Comparison of ENCODE assay signal across 9 mouse cellular contexts in the genomic region with DNA sequence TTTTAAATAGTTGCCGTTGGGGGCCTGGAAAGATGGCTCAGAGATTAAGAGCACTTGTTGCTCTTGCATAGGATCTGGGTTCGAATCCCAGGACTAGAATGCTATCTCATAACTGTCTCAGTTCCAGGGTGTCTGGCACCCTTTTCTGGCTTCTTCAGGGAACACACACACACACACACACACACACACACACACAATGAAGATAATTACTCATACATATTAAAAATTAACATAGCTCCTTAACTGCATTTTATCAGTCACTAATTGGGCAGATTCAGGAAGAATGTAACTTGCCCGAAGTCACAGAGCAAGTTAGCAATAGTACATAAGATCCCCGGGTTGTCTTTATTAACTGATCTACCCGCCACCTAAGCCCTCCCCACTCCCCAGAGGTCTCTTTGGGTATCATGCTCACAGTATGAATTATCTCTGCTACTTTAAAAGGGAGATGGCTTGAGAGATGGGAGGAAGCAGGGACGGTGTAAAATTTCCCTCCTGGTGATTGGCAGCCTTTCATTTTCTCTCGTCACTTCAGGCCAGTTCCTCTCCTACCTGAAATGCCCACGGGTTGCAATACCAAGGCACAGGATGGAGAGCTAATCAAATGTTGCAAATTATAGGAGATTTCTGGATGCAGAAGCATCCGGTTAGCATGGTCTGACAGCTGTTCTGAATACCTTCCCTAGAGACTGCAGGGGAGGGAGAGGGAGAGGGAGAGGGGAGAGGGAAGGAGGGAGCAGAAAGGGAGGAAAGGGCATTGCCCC.
A peak's percentile ranks its signal among the peaks of the same experiment; 100 is the strongest.
DNase-seq lines count a peak whose midpoint lies in the region; ATAC-seq and TF ChIP-seq lines count a peak whose summit lies in the region.
"Had no signal": no experiment of that assay in that cellular context is flagged by ENCODE, and none has a peak within 500 bp of the region (broad histone marks: within the 10 kb centered on the region; RNA-seq: fewer than 3 reads in every experiment).

No protein-coding gene starts in this region.

- DNase-seq in kidney, adult 2 months = peak; percentile 53
- DNase-seq in cerebellum, adult 9-10 months = peak; percentile 78
- DNase-seq in lung, postnatal 25 days (ENCODE audit: low spot score) = no peak
- DNase-seq: lung, embryonic 14.5 days had no signal

- WGBS in kidney, adult 2 months = 44% methylated on average over 9 of the region's 9 CpGs
- 41% methylated on average over 9 of the region's 9 CpGs for WGBS in kidney, embryonic 15.5 days
- WGBS in forebrain, embryonic 16.5 days = 32% methylated on average over 9 of the region's 9 CpGs
- 27% methylated on average over 9 of the region's 9 CpGs for WGBS in midbrain, embryonic 15.5 days
- 53% methylated on average over 9 of the region's 9 CpGs for WGBS in intestine, embryonic 16.5 days

- ATAC-seq in kidney, embryonic 15.5 days (replicated peaks; ENCODE audit: low FRiP score) = no peak
- ATAC-seq in forebrain, embryonic 16.5 days = peak; percentile 68
- ATAC-seq in midbrain, embryonic 15.5 days (replicated peaks) = peak; percentile 78
- ATAC-seq in intestine, embryonic 16.5 days = no peak

- H3K4me2 ChIP-seq in kidney, embryonic 15.5 days = no peak overlapping the region
- H3K4me2 ChIP-seq in forebrain, embryonic 16.5 days (ENCODE audit: low read length) = peak overlapping the region; percentile 23; the same call in 1 of the 2 replicates
- H3K4me2 ChIP-seq in midbrain, embryonic 15.5 days = no peak overlapping the region
- H3K4me2 ChIP-seq in intestine, embryonic 16.5 days (ENCODE audit: low read depth, low read length) = no peak overlapping the region
- H3K4me2 ChIP-seq: lung, embryonic 14.5 days had no signal

- H3K9ac ChIP-seq in kidney, embryonic 15.5 days = no peak overlapping the region
- H3K9ac ChIP-seq in forebrain, embryonic 16.5 days (replicated peaks; ENCODE audit: low read depth, low read length) = peak overlapping the region; percentile 19
- H3K9ac ChIP-seq in midbrain, embryonic 15.5 days = no peak overlapping the region
- no peak overlapping the region for H3K9ac ChIP-seq in intestine, embryonic 16.5 days (ENCODE audit: low read depth, low read length)
- H3K9ac ChIP-seq: lung, embryonic 14.5 days had no signal

- no peak overlapping the region for H3K4me3 ChIP-seq in kidney, adult 2 months (ENCODE audit: insufficient read depth, low read depth, low read length)
- H3K4me3 ChIP-seq in kidney, embryonic 15.5 days (replicated peaks) = no peak overlapping the region
- H3K4me3 ChIP-seq in forebrain, embryonic 16.5 days (replicated peaks; ENCODE audit: low read length) = no peak overlapping the region
- no peak overlapping the region for H3K4me3 ChIP-seq in midbrain, embryonic 15.5 days
- H3K4me3 ChIP-seq in intestine, embryonic 16.5 days (ENCODE audit: low read length) = no peak overlapping the region
- H3K4me3 ChIP-seq: myocyte had no signal

- no peaks in the 10 kb centered on the region for H3K36me3 ChIP-seq in kidney, adult 2 months (ENCODE audit: control insufficient read depth, insufficient read depth, low read length)
- H3K36me3 ChIP-seq in kidney, embryonic 15.5 days = no peaks in the 10 kb centered on the region
- H3K36me3 ChIP-seq in forebrain, embryonic 16.5 days (ENCODE audit: control insufficient read depth, insufficient read depth) = no peaks in the 10 kb centered on the region
- H3K36me3 ChIP-seq in midbrain, embryonic 15.5 days (replicated peaks) = no peaks in the 10 kb centered on the region
- H3K36me3 ChIP-seq in intestine, embryonic 16.5 days (ENCODE audit: control insufficient read depth, insufficient read depth, low read length) = no peaks in the 10 kb centered on the region

- TF ChIP-seq CTCF in kidney, adult 2 months (conservative IDR thresholded peaks at IDR 0.05; ENCODE audit: insufficient read depth, insufficient read length, low read depth, low read length) = no peak

- H3K27ac ChIP-seq in kidney, adult 2 months (ENCODE audit: insufficient read depth, low read depth, low read length) = no peak overlapping the region; the same call in 1 of the 2 replicates
- H3K27ac ChIP-seq in kidney, embryonic 15.5 days = no peak overlapping the region
- peak overlapping the region; percentile 82 for H3K27ac ChIP-seq in forebrain, embryonic 16.5 days (ENCODE audit: low read length)
- 0 out of 2 replicates have a peak overlapping the region, but pooled peaks have one; percentile 38 for H3K27ac ChIP-seq in midbrain, embryonic 15.5 days
- no peak overlapping the region for H3K27ac ChIP-seq in intestine, embryonic 16.5 days (ENCODE audit: low read length)

- H3K9me3 ChIP-seq in kidney, embryonic 15.5 days (replicated peaks) = no peaks in the 10 kb centered on the region
- H3K9me3 ChIP-seq in forebrain, embryonic 16.5 days (ENCODE audit: control insufficient read depth, low read length) = no peaks in the 10 kb centered on the region
- H3K9me3 ChIP-seq in midbrain, embryonic 15.5 days = no peaks in the 10 kb centered on the region
- no peaks in the 10 kb centered on the region for H3K9me3 ChIP-seq in intestine, embryonic 16.5 days (ENCODE audit: control insufficient read depth, low read length)

- H3K27me3 ChIP-seq in kidney, adult 2 months (replicated peaks; ENCODE audit: control insufficient read depth, insufficient read depth, low read length) = no peaks in the 10 kb centered on the region; the same call in 1 of the 2 replicates
- H3K27me3 ChIP-seq in kidney, embryonic 15.5 days = no peaks in the 10 kb centered on the region
- H3K27me3 ChIP-seq in forebrain, embryonic 16.5 days (replicated peaks; ENCODE audit: control insufficient read depth, insufficient read depth, low read length) = no peaks in the 10 kb centered on the region
- H3K27me3 ChIP-seq in midbrain, embryonic 15.5 days (replicated peaks) = peaks cover 6% of the 10 kb centered on the region; the same call in 1 of the 2 replicates
- H3K27me3 ChIP-seq in intestine, embryonic 16.5 days (replicated peaks; ENCODE audit: control insufficient read depth, insufficient read depth, low read length) = no peaks in the 10 kb centered on the region

- H3K4me1 ChIP-seq in kidney, adult 2 months (ENCODE audit: control insufficient read depth, insufficient read depth, low read length) = peaks cover 15% of the 10 kb centered on the region; the same call in 1 of the 2 replicates
- peaks cover 32% of the 10 kb centered on the region for H3K4me1 ChIP-seq in kidney, embryonic 15.5 days
- peaks cover 18% of the 10 kb centered on the region for H3K4me1 ChIP-seq in forebrain, embryonic 16.5 days (replicated peaks; ENCODE audit: control insufficient read depth, insufficient read depth, low read length)
- peaks cover 20% of the 10 kb centered on the region for H3K4me1 ChIP-seq in midbrain, embryonic 15.5 days
- H3K4me1 ChIP-seq in intestine, embryonic 16.5 days (ENCODE audit: control insufficient read depth, insufficient read depth, low read length) = peaks cover 9% of the 10 kb centered on the region; the same call in 1 of the 2 replicates

- no peak for TF ChIP-seq POLR2A in kidney, adult 2 months (IDR thresholded peaks at IDR 0.05; ENCODE audit: low read depth, low read length)

Comparison
In these comparisons a context has a peak if more than half of its experiments do, and no peak if none do; other contexts are left out.
1. H3K27ac ChIP-seq: peak in forebrain, embryonic 16.5 days (single experiment) and midbrain, embryonic 15.5 days (single experiment); none in kidney, adult 2 months (single experiment), kidney, embryonic 15.5 days (single experiment) and intestine, embryonic 16.5 days (single experiment).
2. ATAC-seq: peak in forebrain, embryonic 16.5 days (single experiment) and midbrain, embryonic 15.5 days (single experiment); none in kidney, embryonic 15.5 days (single experiment) and intestine, embryonic 16.5 days (single experiment).